Mouse (Mus musculus): ENCODE results near the gene Vps54. TPM values are rescaled to one million over a fixed set of nuclear protein-coding genes. Genes with fewer than 3 reads are reported as not detected.
"Not testable (repeated sequence)": the region's sequence is repeated elsewhere in the genome, so short reads cannot be mapped to it uniquely, and the experiment has no call there.

The Vps54 gene
- polyA plus RNA-seq, 1 experiment from 2014 or later = 20.7 TPM

GRCm38 (mm10) chr11:21247940-21248339 lies 8.9 kb downstream of the Vps54 start:
- Histone ChIP-seq H3K9ac (no peak overlapping the region), H3K36me3 (no peaks in the 10 kb centered on the region), H3K27ac (no peak overlapping the region), H3K4me2 (replicated peaks) (no peak overlapping the region), H3K9me3 (no peaks in the 10 kb centered on the region), H3K4me3 (no peak overlapping the region), H3K4me1 (no peaks in the 10 kb centered on the region), H3K27me3 (no peaks in the 10 kb centered on the region)
- no peak for ATAC-seq (ENCODE audit: insufficient number of reproducible peaks, insufficient read depth, low FRiP score, low TSS enrichment)
- WGBS = 95% methylated on average over 1 of the region's 1 CpGs

- Histone ChIP-seq H3K9ac (no peak overlapping the region), H3K4me3 (no peak overlapping the region), H3K4me1 (no peaks in the 10 kb centered on the region), H3K9me3 (no peaks in the 10 kb centered on the region), H3K36me3 (no peaks in the 10 kb centered on the region), H3K27ac (no peak overlapping the region), H3K4me2 (replicated peaks) (no peak overlapping the region), H3K27me3 (no peaks in the 10 kb centered on the region)
- WGBS = 86% methylated on average over 1 of the region's 1 CpGs
- ATAC-seq (ENCODE audit: insufficient number of reproducible peaks, insufficient read depth, low FRiP score, low TSS enrichment) = no peak
Measured at GRCm38 (mm10) chr11:21250366-21250765, 11.3 kb downstream of the Vps54 start.

- not testable (repeated sequence) for H3K9me3 ChIP-seq; H3K4me2 ChIP-seq (replicated peaks); H3K27me3 ChIP-seq; H3K4me1 ChIP-seq; ATAC-seq (ENCODE audit: insufficient number of reproducible peaks, insufficient read depth, low FRiP score, low TSS enrichment); H3K27ac ChIP-seq; H3K9ac ChIP-seq; H3K4me3 ChIP-seq; H3K36me3 ChIP-seq
- WGBS = 97% methylated on average over 10 of the region's 10 CpGs
Measured at GRCm38 (mm10) chr11:21258611-21259010, 19.5 kb downstream of the Vps54 start.

- Histone ChIP-seq H3K9me3 (peaks cover 6% of the 10 kb centered on the region; the same call in 1 of the 2 replicates), H3K4me2 (replicated peaks) (no peak overlapping the region), H3K4me1 (no peaks in the 10 kb centered on the region; the same call in 1 of the 2 replicates), H3K27ac (no peak overlapping the region), H3K27me3 (no peaks in the 10 kb centered on the region), H3K36me3 (peaks cover 19% of the 10 kb centered on the region), H3K9ac (no peak overlapping the region), H3K4me3 (no peak overlapping the region)
- 82% methylated on average over 3 of the region's 3 CpGs for WGBS
- ATAC-seq (ENCODE audit: insufficient number of reproducible peaks, insufficient read depth, low FRiP score, low TSS enrichment) = no peak
Measured at GRCm38 (mm10) chr11:21265423-21265822, 26.3 kb downstream of the Vps54 start.

- WGBS = 88% methylated on average over 2 of the region's 2 CpGs
- ATAC-seq (ENCODE audit: insufficient number of reproducible peaks, insufficient read depth, low FRiP score, low TSS enrichment) = no peak
- H3K4me3 ChIP-seq = no peak overlapping the region
- no peak overlapping the region for H3K4me2 ChIP-seq (replicated peaks)
- H3K9ac ChIP-seq = no peak overlapping the region
- H3K27ac ChIP-seq = no peak overlapping the region
- H3K36me3 ChIP-seq = peaks cover 10% of the 10 kb centered on the region; the same call in 1 of the 2 replicates
- no peaks in the 10 kb centered on the region for H3K9me3 ChIP-seq
- no peaks in the 10 kb centered on the region for H3K27me3 ChIP-seq
- H3K4me1 ChIP-seq = no peaks in the 10 kb centered on the region
Measured at GRCm38 (mm10) chr11:21276151-21276550, 37.1 kb downstream of the Vps54 start.

GRCm38 (mm10) chr11:21286391-21286790 lies 47.3 kb downstream of the Vps54 start:
- no peak overlapping the region for H3K4me2 ChIP-seq (replicated peaks)
- no peak overlapping the region for H3K27ac ChIP-seq
- no peak for ATAC-seq (ENCODE audit: insufficient number of reproducible peaks, insufficient read depth, low FRiP score, low TSS enrichment)
- H3K27me3 ChIP-seq = no peaks in the 10 kb centered on the region
- WGBS = 83% methylated on average over 3 of the region's 3 CpGs
- no peak overlapping the region for H3K9ac ChIP-seq
- H3K9me3 ChIP-seq = no peaks in the 10 kb centered on the region
- H3K36me3 ChIP-seq = 0 out of 2 replicates have a peak, but pooled peaks cover 4% of the 10 kb centered on the region
- no peak overlapping the region for H3K4me3 ChIP-seq
- no peaks in the 10 kb centered on the region for H3K4me1 ChIP-seq

- H3K36me3 ChIP-seq; H3K4me3 ChIP-seq; H3K4me2 ChIP-seq (replicated peaks); ATAC-seq (ENCODE audit: insufficient number of reproducible peaks, insufficient read depth, low FRiP score, low TSS enrichment); H3K27ac ChIP-seq; H3K9me3 ChIP-seq; H3K9ac ChIP-seq; H3K27me3 ChIP-seq; H3K4me1 ChIP-seq: not testable (repeated sequence)
- 98% methylated on average over 2 of the region's 2 CpGs for WGBS
Measured at GRCm38 (mm10) chr11:21288153-21288552, 49.1 kb downstream of the Vps54 start.

GRCm38 (mm10) chr11:21295486-21295885 lies 56.4 kb downstream of the Vps54 start:
- Histone ChIP-seq H3K9ac (no peak overlapping the region), H3K4me2 (replicated peaks) (no peak overlapping the region), H3K4me1 (no peaks in the 10 kb centered on the region), H3K9me3 (no peaks in the 10 kb centered on the region), H3K4me3 (no peak overlapping the region), H3K36me3 (peaks cover 7% of the 10 kb centered on the region; the same call in 1 of the 2 replicates), H3K27me3 (no peaks in the 10 kb centered on the region), H3K27ac (no peak overlapping the region)
- ATAC-seq (ENCODE audit: insufficient number of reproducible peaks, insufficient read depth, low FRiP score, low TSS enrichment) = no peak
- WGBS = 94% methylated on average over 5 of the region's 5 CpGs

- no peak for ATAC-seq (ENCODE audit: insufficient number of reproducible peaks, insufficient read depth, low FRiP score, low TSS enrichment)
- H3K4me2 ChIP-seq (replicated peaks) = no peak overlapping the region
- WGBS = 87% methylated on average over 3 of the region's 3 CpGs
- H3K36me3 ChIP-seq = peaks cover 29% of the 10 kb centered on the region
- H3K27ac ChIP-seq = no peak overlapping the region
- H3K9ac ChIP-seq = no peak overlapping the region
- no peaks in the 10 kb centered on the region for H3K27me3 ChIP-seq
- no peaks in the 10 kb centered on the region for H3K9me3 ChIP-seq
- no peak overlapping the region for H3K4me3 ChIP-seq
- H3K4me1 ChIP-seq = no peaks in the 10 kb centered on the region
Measured at GRCm38 (mm10) chr11:21303619-21304018, 64.5 kb downstream of the Vps54 start.

GRCm38 (mm10) chr11:21307078-21307668 lies 68.1 kb downstream of the Vps54 start:
- WGBS = 87% methylated on average over 5 of the region's 5 CpGs
- Histone ChIP-seq H3K4me1 (no peaks in the 10 kb centered on the region), H3K27ac (no peak overlapping the region), H3K9ac (no peak overlapping the region), H3K9me3 (no peaks in the 10 kb centered on the region), H3K4me3 (no peak overlapping the region), H3K36me3 (peaks cover 18% of the 10 kb centered on the region), H3K4me2 (replicated peaks) (no peak overlapping the region), H3K27me3 (no peaks in the 10 kb centered on the region)
- ATAC-seq (ENCODE audit: insufficient number of reproducible peaks, insufficient read depth, low FRiP score, low TSS enrichment) = no peak

GRCm38 (mm10) chr11:21308119-21308518 lies 69.0 kb downstream of the Vps54 start:
- WGBS = 80% methylated on average over 5 of the region's 5 CpGs
- H3K27me3 ChIP-seq = no peaks in the 10 kb centered on the region
- H3K36me3 ChIP-seq = peaks cover 17% of the 10 kb centered on the region
- H3K27ac ChIP-seq = no peak overlapping the region
- H3K4me2 ChIP-seq (replicated peaks) = no peak overlapping the region
- H3K9me3 ChIP-seq = no peaks in the 10 kb centered on the region
- no peak overlapping the region for H3K9ac ChIP-seq
- ATAC-seq (ENCODE audit: insufficient number of reproducible peaks, insufficient read depth, low FRiP score, low TSS enrichment) = no peak
- H3K4me1 ChIP-seq = no peaks in the 10 kb centered on the region
- H3K4me3 ChIP-seq = no peak overlapping the region

- no peak for ATAC-seq (ENCODE audit: insufficient number of reproducible peaks, insufficient read depth, low FRiP score, low TSS enrichment)
- Histone ChIP-seq H3K4me3 (no peak overlapping the region), H3K4me1 (no peaks in the 10 kb centered on the region), H3K4me2 (replicated peaks) (no peak overlapping the region), H3K9ac (no peak overlapping the region), H3K36me3 (peaks cover 28% of the 10 kb centered on the region), H3K27ac (no peak overlapping the region), H3K27me3 (no peaks in the 10 kb centered on the region), H3K9me3 (no peaks in the 10 kb centered on the region)
- WGBS = 76% methylated on average over 6 of the region's 6 CpGs
Measured at GRCm38 (mm10) chr11:21309516-21309915, 70.4 kb downstream of the Vps54 start.

Data from embryonic facial prominence, embryonic 12.5 days (tissue).